Mouse (Mus musculus) G1E (cell line): ENCODE data around the gene Chpt1.

Experiments used
- CTCF ChIP-seq: IDR thresholded peaks from 2 replicates; pipeline ENCODE4 v1.5.1; 2012; ENCODE audit warnings: low read depth, low read length, inconsistent platforms, mixed read lengths
- GATA2 ChIP-seq: IDR thresholded peaks from 2 replicates; pipeline ENCODE4 v1.6.1; 2012; ENCODE audit warnings: low read depth, low read length, inconsistent platforms, borderline replicate concordance

GRCm38 (mm10) chr10:88403021-88403420, 100.9 kb downstream of the Chpt1 start:
- TF ChIP-seq CTCF, result no peak
- TF ChIP-seq GATA2, result no peak
